Mouse (Mus musculus): Measurements from ENCODE around the gene Syt14. TPM values are rescaled to one million over a fixed set of nuclear protein-coding genes. Genes with fewer than 3 reads are reported as not detected.

Syt14 gene
- total and polyA plus RNA-seq, 3 experiments = 1.8 to 2.4 TPM; not detected in 1

GRCm38 (mm10) chr1:193059596-193059995 is 24.0 kb upstream of the Syt14 start:
- no peaks in the 10 kb centered on the region for H3K27me3 ChIP-seq (ENCODE audit: control insufficient read depth in 1 of 2, insufficient read depth in 2 of 2, low read length in 2 of 2)
- H3K9ac ChIP-seq (ENCODE audit: control insufficient read depth, low read depth, low read length, poor library complexity, severe bottlenecking) = no peak overlapping the region
- no peaks in the 10 kb centered on the region for H3K9me3 ChIP-seq (replicated peaks; ENCODE audit: insufficient read depth, low read length)
- no peak for DNase-seq (ENCODE audit: low read depth, low spot score)
- TF ChIP-seq CHD1 (IDR thresholded peaks at IDR 0.05; ENCODE audit: low read depth, low read length) = no peak
- TF ChIP-seq ZMIZ1 (IDR thresholded peaks at IDR 0.05; ENCODE audit: low read depth, low read length) = no peak
- TF ChIP-seq NELFE (IDR thresholded peaks at IDR 0.05; ENCODE audit: low read depth, low read length) = no peak
- no peak for TF ChIP-seq MYB (IDR thresholded peaks at IDR 0.05; ENCODE audit: low read depth, low read length)
- TF ChIP-seq POLR2AphosphoS5 (IDR thresholded peaks at IDR 0.05; ENCODE audit: borderline replicate concordance, low read depth, low read length) = no peak
- no peak for TF ChIP-seq TAL1 (IDR thresholded peaks at IDR 0.05; ENCODE audit: low read length)
- TF ChIP-seq CHD2 (IDR thresholded peaks at IDR 0.05; ENCODE audit: low read length) = no peak
- no peak for TF ChIP-seq ETS1 (IDR thresholded peaks at IDR 0.05; ENCODE audit: low read depth, low read length)
- TF ChIP-seq JUND (IDR thresholded peaks at IDR 0.05; ENCODE audit: low read depth, low read length) = no peak
- no peak for TF ChIP-seq POLR2AphosphoS2 (IDR thresholded peaks at IDR 0.05; ENCODE audit: low read length)
- no peak for TF ChIP-seq SMC3 (IDR thresholded peaks at IDR 0.05; ENCODE audit: low read depth, low read length)
- no peak for TF ChIP-seq MXI1 (IDR thresholded peaks at IDR 0.05; ENCODE audit: low read depth, low read length)
- no peak for TF ChIP-seq CTCF (IDR thresholded peaks at IDR 0.05 in 2 of 3, conservative IDR thresholded peaks at IDR 0.05 in 1 of 3; ENCODE audit: control insufficient read depth in 1 of 3, insufficient read depth in 1 of 3, low read depth in 2 of 3, low read length in 3 of 3, poor library complexity in 1 of 3, severe bottlenecking in 1 of 3)
- no peak for TF ChIP-seq BHLHE40 (IDR thresholded peaks at IDR 0.05; ENCODE audit: borderline replicate concordance, low read depth, low read length)
- TF ChIP-seq EP300 (IDR thresholded peaks at IDR 0.05; ENCODE audit: low read depth in 1 of 2, low read length in 2 of 2) = no peak
- TF ChIP-seq MYC (IDR thresholded peaks at IDR 0.05; ENCODE audit: low read depth, low read length) = no peak
- TF ChIP-seq ZC3H11A (IDR thresholded peaks at IDR 0.05; ENCODE audit: low read depth, low read length) = no peak
- TF ChIP-seq POLR2A (IDR thresholded peaks at IDR 0.05; ENCODE audit: control insufficient read depth in 1 of 2, insufficient read depth in 1 of 2, low read depth in 1 of 2, low read length in 2 of 2, poor library complexity in 1 of 2) = no peak
- H3K79me2 ChIP-seq (ENCODE audit: control insufficient read depth, insufficient read depth, low read length, poor library complexity) = no peaks in the 10 kb centered on the region
- H3K36me3 ChIP-seq (ENCODE audit: control insufficient read depth in 1 of 2, insufficient read depth in 2 of 2, low read length in 2 of 2) = peaks cover 0 to 14% of the 10 kb centered on the region in 2 experiments; a peak in 2 of 4 replicates
- no peak overlapping the region for H3K27ac ChIP-seq (ENCODE audit: control insufficient read depth, low read depth, low read length)
- H3K4me3 ChIP-seq (ENCODE audit: control insufficient read depth in 1 of 2, insufficient read depth in 1 of 2, low read depth in 2 of 2, low read length in 2 of 2) = no peak overlapping the region
- H3K4me1 ChIP-seq (ENCODE audit: control insufficient read depth in 1 of 2, insufficient read depth in 2 of 2, low read length in 2 of 2) = peaks cover 5 to 6% of the 10 kb centered on the region in 2 experiments; a peak in 2 of 4 replicates

- Histone ChIP-seq H3K9ac (ENCODE audit: control insufficient read depth, low read depth, low read length, poor library complexity, severe bottlenecking) (no peak overlapping the region), H3K27me3 (ENCODE audit: control insufficient read depth in 1 of 2, insufficient read depth in 2 of 2, low read length in 2 of 2) (0 out of 4 replicates have a peak, but pooled peaks cover 0 to 1% of the 10 kb centered on the region in 2 experiments)
- TF ChIP-seq BHLHE40 (IDR thresholded peaks at IDR 0.05; ENCODE audit: borderline replicate concordance, low read depth, low read length) = no peak
- no peak for TF ChIP-seq POLR2A (IDR thresholded peaks at IDR 0.05; ENCODE audit: control insufficient read depth in 1 of 2, insufficient read depth in 1 of 2, low read depth in 1 of 2, low read length in 2 of 2, poor library complexity in 1 of 2)
- TF ChIP-seq USF2 (IDR thresholded peaks at IDR 0.05; ENCODE audit: borderline replicate concordance in 1 of 2, insufficient read depth in 1 of 2, low read depth in 1 of 2, low read length in 2 of 2) = no peak
- no peak for TF ChIP-seq CHD1 (IDR thresholded peaks at IDR 0.05; ENCODE audit: low read depth, low read length)
- TF ChIP-seq MAX (IDR thresholded peaks at IDR 0.05; ENCODE audit: low read length) = no peak
- no peak for TF ChIP-seq HCFC1 (IDR thresholded peaks at IDR 0.05; ENCODE audit: low read depth, low read length)
Measured at GRCm38 (mm10) chr1:193054401-193054800, 18.8 kb upstream of the Syt14 start.

More at GRCm38 (mm10) chr1:193054401-193054800, 18.8 kb upstream of the Syt14 start:
- no peaks in the 10 kb centered on the region for H3K36me3 ChIP-seq (ENCODE audit: control insufficient read depth in 1 of 2, insufficient read depth in 2 of 2, low read length in 2 of 2)
- H3K79me2 ChIP-seq (ENCODE audit: control insufficient read depth, insufficient read depth, low read length, poor library complexity) = no peaks in the 10 kb centered on the region
- H3K4me1 ChIP-seq (ENCODE audit: control insufficient read depth in 1 of 2, insufficient read depth in 2 of 2, low read length in 2 of 2) = no peaks in the 10 kb centered on the region
- no peak overlapping the region for H3K4me3 ChIP-seq (ENCODE audit: control insufficient read depth in 1 of 2, insufficient read depth in 1 of 2, low read depth in 2 of 2, low read length in 2 of 2)
- no peak for DNase-seq (ENCODE audit: low read depth, low spot score)
- no peaks in the 10 kb centered on the region for H3K9me3 ChIP-seq (replicated peaks; ENCODE audit: insufficient read depth, low read length)
- no peak overlapping the region for H3K27ac ChIP-seq (ENCODE audit: control insufficient read depth, low read depth, low read length)
